Mouse (Mus musculus) adipocyte (in vitro differentiated cells): ENCODE data around the gene Hacd3.
"Not testable (repeated sequence)": the region's sequence is repeated elsewhere in the genome, so short reads cannot be mapped to it uniquely, and the experiment has no call there.

Experiments
- DNase-seq: peaks from one replicate; pipeline ENCODE4 v3.0.0-alpha.2; 2016; ENCODE audit warnings: low spot score

The Hacd3 gene

DNA sequence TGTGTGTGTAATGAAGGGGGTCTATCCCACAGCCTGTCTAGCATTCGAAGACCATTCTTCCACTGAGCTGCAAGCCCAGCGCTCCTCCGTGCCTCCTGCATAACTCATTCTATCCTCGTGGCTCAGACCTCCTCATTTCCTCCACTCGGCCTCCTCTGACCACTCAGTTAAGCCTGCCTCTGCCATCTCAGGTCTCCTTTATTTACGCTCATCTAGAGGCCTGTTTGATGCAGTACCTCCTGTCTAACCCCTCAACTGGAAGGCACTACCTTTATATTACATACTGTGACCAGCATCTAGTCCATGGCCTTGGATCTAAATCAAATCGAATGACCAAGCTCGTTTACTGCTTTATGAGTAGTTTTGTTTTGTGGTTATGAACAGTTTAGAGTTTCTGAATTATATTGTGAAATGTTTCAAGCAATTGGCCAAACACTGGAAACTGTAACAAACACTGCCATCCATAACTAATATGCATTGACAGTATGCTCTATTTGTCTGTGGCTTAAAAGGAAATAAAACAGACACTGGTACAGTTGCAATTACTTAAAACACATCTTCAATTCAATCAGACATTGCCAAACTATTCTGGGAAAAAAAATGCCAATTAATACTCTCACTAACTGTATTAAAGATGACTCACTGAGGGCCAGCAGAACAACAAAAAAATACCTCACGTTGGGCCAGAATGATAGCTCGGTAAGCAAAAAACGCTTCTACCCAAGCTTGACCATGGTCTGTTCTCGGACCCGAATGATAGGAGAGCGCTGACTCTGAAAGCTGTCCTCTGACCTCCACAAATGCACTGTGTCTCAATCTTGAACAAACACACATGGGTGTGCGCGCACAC, 4.3 kb downstream of the Hacd3 start:
- DNase-seq, result no peak

- no peak for DNase-seq
Observed at GRCm38 (mm10) chr9:65016241-65016977, 5.1 kb downstream of the Hacd3 start.

GRCm38 (mm10) chr9:65015461-65016222, 5.9 kb downstream of the Hacd3 start:
- DNase-seq, result no peak

DNA sequence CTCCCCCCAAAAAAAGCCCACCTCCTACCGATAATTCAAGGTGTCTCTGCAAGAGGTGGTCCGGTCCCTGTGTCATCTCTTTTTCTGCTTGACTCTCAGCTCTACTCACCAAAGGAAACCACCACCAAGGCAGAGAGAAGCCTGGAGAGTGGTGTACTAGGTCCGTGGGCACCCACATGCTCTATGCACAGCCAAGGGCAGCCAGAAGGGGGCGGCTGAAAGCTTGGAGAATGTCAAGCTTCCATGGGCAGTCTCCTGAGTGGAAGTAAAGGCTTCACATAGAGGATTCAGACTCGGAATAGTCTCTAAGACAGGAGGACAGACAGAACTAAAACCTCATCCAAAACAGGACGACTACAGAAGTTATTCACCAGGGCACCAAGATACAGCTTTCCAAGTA, 10.2 kb downstream of the Hacd3 start:
- no peak for DNase-seq

GRCm38 (mm10) chr9:65010632-65011031, 10.9 kb downstream of the Hacd3 start:
- no peak for DNase-seq

- no peak for DNase-seq
Observed at GRCm38 (mm10) chr9:65005737-65006136, 15.8 kb downstream of the Hacd3 start.

DNA sequence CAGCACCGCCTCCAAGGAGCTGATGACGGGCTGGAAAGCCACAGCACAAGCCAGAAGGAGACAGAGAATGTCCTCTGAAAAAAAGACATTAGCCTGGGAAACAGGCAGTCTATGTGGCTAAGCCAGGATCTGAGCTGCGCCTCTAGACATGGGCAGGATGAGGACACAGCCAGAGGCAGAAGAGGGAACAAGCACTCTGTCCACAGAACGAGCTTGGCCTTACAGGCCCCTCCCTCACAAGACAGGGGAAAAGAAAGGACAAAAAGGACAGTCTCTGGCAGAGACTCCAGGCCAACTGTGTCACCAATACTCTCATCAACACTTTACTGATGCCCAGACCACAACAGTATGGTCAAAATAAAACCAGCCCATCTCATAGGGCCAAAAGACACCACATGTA, 20.0 kb downstream of the Hacd3 start:
- no peak for DNase-seq

GRCm38 (mm10) chr9:64995464-64995863, 26.0 kb downstream of the Hacd3 start:
- DNase-seq, result not testable (repeated sequence)

GRCm38 (mm10) chr9:64990291-64990690, 31.2 kb downstream of the Hacd3 start:
- no peak for DNase-seq

DNA sequence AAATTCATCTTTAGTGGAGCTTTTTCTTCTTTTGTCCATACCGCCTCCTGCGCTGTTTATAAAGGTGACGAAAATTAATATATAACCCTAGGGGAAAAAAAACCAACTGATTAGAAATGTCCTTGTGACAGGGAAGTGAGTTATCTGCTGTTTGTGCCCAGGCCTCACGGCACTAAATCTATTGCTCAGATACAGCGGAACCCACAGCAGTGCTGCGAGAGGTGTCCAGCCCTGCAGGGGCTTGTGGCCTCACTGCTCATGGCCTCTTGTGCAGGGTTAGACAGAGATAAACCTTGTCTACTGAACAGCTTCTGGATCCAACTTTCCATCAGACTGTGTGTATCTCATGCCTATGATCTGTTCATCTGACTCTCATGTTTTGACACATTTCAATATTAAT, 33.0 kb downstream of the Hacd3 start:
- no peak for DNase-seq

DNA sequence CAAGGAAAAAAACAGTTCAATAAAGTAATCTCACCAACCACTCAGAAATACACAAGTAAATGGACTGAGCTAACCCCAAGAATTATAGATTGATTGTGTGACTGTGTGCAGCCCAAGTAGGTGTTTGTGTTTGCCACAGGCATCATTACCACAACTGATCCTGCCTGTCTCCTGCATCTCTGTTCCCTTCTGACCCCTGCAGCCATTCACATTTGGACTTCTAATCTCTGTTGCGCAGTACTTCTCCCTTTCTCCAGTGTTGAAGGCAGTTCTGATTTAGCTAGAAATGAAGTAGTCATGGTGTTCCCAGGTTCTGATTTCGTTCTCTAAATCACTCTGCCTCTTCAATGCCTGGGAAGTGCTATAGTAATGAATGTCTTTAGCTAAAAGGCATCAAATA, 33.8 kb downstream of the Hacd3 start:
- DNase-seq, result no peak

- no peak for DNase-seq
Observed at GRCm38 (mm10) chr9:64985807-64986206, 35.7 kb downstream of the Hacd3 start.

- no peak for DNase-seq
Observed at GRCm38 (mm10) chr9:64985037-64985794, 36.3 kb downstream of the Hacd3 start.

DNA sequence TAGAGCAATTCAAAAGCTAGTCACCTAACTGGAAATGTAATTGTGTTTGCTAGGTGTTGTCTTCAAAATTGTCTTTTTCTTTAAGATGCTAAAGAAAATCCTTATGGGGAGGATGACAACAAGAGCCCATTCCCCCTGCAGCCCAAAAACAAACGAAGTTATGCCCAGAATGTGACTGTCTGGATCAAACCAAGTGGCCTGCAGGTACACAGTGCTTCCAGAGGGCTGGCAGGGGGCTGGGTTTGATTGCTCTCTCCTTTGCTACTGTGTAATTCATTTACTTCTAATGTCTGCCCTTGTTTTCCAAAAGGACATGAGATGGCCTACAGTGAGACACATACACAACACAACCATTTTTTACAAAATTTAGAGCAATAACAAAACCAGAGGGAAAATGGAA, 39.6 kb downstream of the Hacd3 start:
- DNase-seq, result no peak

DNA sequence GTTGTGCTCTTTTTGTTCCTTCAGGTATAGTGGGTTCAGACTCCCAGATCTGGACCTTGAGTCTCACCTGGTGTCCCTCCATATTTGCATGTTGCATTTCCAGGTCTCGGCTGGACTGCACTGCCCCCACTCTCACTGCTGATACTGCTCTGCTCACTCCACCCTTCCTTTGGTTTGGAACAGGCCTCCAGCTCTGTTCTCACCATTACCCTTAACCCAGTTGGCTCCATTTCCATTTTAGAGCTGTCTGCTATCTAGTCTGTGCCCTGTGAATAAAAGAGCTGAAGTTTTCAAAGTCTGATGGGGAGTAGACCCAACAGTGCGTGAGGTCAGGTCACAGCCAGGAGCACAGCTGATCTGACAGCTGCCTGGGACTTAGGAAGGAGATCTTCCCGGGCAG, 40.9 kb downstream of the Hacd3 start:
- DNase-seq, result peak; percentile 44

GRCm38 (mm10) chr9:64960978-64961320, 60.5 kb downstream of the Hacd3 start:
- DNase-seq, result no peak

- DNase-seq, result peak; percentile 93
Observed at GRCm38 (mm10) chr9:64960117-64960977, 61.1 kb downstream of the Hacd3 start, which contains the start of gene Ints14. Gene Ints14, plus strand, starts transcription at chr9:64960905.

- DNase-seq, result no peak
Observed at GRCm38 (mm10) chr9:64957276-64957675, 64.2 kb downstream of the Hacd3 start.

- peak; percentile 31 for DNase-seq
Observed at GRCm38 (mm10) chr9:64956337-64956736, 65.2 kb downstream of the Hacd3 start.

DNA sequence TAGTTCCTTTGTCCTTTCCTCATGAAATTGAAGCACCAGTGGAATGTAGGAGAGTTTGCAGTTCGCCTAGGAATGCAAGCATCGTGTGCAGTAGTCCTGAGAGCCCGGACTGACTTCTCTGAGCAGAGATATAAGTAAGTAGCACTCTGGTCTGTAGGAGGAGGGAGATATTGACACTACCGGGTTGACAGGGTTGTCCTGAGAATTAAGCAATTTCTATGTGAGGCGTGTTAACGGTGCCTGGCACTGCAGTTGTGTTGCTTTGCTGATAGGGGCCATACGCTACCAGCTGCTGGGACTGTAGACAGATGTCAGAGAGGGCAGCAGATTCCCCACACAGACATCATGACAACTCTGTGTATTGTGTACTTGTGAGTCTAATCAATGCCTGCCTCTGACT, 68.3 kb downstream of the Hacd3 start:
- no peak for DNase-seq

- no peak for DNase-seq
Observed at GRCm38 (mm10) chr9:64952055-64952454, 69.4 kb downstream of the Hacd3 start.
